Mouse (Mus musculus) testis, adult 2 months (tissue): ENCODE data around the gene Sdhaf3. TPM values are rescaled to one million over a fixed set of nuclear protein-coding genes. Genes with fewer than 3 reads are reported as not detected.

Source experiments
- H3K27ac ChIP-seq: fragments of 200-500 bp; 2 replicates; pipeline ENCODE4 v1.5.1; 2012; ENCODE audit warnings: low read depth, low read length; ENCODE audit not compliant: control insufficient read depth, insufficient read depth
- H3K27me3 ChIP-seq: fragments of 200-500 bp; 2 replicates; pipeline ENCODE4 v1.6.1; 2012; ENCODE audit warnings: mild to moderate bottlenecking, low read length, moderate library complexity; ENCODE audit not compliant: control insufficient read depth, insufficient read depth
- H3K36me3 ChIP-seq: fragments of 200-500 bp; 2 replicates; pipeline ENCODE4 v1.6.1; 2012; ENCODE audit warnings: mild to moderate bottlenecking, low read length; ENCODE audit not compliant: control insufficient read depth, insufficient read depth
- H3K4me1 ChIP-seq: fragments of 200-500 bp; 2 replicates; pipeline ENCODE4 v1.6.1; 2012; ENCODE audit warnings: low read length; ENCODE audit not compliant: control insufficient read depth, insufficient read depth
- H3K4me3 ChIP-seq: fragments of 200-500 bp; 2 replicates; pipeline ENCODE4 v1.5.1; 2012; ENCODE audit warnings: low read depth, mild to moderate bottlenecking, low read length, moderate library complexity, mixed read lengths; ENCODE audit not compliant: control insufficient read depth
- CTCF ChIP-seq: fragments of 200-500 bp; IDR thresholded peaks from 2 replicates; pipeline ENCODE4 v1.5.1; 2012; ENCODE audit warnings: low read depth, mild to moderate bottlenecking, inconsistent platforms, low read length, moderate library complexity; ENCODE audit not compliant: control insufficient read depth, insufficient read depth, insufficient replicate concordance
- POLR2A ChIP-seq: fragments of 200-500 bp; IDR thresholded peaks from 2 replicates; pipeline ENCODE4 v1.6.1; 2012; ENCODE audit warnings: low read depth, mild to moderate bottlenecking, inconsistent platforms, low read length, moderate library complexity; ENCODE audit not compliant: control insufficient read depth
- polyA plus RNA-seq: library from polyadenylated mRNA; depleted of rRNA; stranded (reverse); fragments of >200 nt; gene quantifications from 2 replicates; pipeline ENCODE4 v1.2.3, GENCODE M21; 2012; rRNA removed

The Sdhaf3 gene
- 0.94 and 0.95 TPM in 2 replicates for polyA plus RNA-seq

DNA sequence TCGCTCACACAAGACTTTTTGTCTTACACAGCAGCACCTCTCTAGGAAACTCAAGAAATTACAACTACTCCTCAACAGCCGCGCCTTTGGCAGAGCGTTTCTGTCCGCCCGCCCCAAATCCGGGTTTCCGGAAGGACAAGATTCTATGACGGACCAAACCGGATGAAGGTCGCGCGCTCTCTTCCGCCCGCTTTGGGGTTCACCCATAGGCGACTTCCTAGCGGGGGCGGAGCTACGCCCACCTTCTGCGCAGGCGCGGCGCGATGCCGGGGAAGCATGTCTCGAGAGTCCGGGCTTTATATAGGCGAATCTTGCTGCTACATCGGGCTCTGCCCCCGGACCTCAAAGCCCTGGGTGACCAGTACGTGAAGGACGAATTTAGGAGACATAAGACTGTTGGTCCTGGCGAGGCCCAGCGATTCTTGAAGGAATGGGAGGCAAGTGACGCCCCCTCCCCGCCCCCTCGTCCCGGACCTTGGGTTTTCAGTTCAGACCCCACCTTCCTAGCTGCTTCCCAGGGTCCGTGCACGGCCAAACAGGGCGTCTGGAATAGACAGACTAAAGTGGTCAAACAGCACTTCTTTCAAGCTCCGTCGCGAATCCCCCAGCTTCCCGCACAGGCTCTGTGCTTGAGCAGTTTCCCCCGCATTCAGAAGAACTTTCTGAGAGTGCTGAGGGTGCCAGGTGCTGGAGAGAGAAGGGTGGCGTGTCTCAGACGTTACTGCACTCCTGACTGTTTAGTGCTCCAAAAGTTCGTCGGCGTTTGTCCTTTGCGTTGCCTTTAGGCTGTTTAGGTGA lies at the start of gene Sdhaf3:
Sdhaf3 (plus strand) TSS at position 241 of the 798 bp plus-strand sequence.
- H3K27me3 ChIP-seq, result no peaks in the 10 kb centered on the region
- H3K4me3 ChIP-seq, result peak within 1 kb of the TSS; percentile 98
- TF ChIP-seq POLR2A (peak; percentile 76), CTCF (no peak)
- H3K27ac ChIP-seq, result peak within 1 kb of the TSS; percentile 79
- H3K4me1 ChIP-seq, result peaks cover 4% of the 10 kb centered on the region; the same call in 1 of the 2 replicates
- H3K36me3 ChIP-seq, result no peaks in the 10 kb centered on the region

DNA sequence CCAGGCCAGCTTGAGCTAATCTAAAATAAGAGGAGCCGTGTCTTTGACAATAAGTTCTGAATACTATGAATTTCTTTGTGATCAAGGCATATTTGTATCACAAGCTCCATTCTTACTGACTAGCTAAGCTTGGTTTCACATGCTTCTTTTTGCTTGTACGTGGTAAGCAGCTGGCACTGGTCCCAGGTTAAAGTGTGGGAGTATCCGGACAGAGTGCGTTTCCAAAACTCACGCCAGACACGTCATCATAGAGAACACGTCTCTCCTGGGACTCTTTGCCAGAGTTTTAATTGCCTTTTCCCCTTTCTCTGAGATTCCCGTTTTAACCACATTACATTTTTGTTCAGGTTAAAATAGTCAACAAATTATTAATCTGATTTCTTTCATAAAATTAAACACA lies 46.2 kb upstream of the Sdhaf3 start:
- H3K4me3 ChIP-seq, result no peak overlapping the region
- no peaks in the 10 kb centered on the region for H3K27me3 ChIP-seq
- TF ChIP-seq POLR2A (no peak), CTCF (no peak)
- H3K27ac ChIP-seq, result no peak overlapping the region
- H3K36me3 ChIP-seq, result no peaks in the 10 kb centered on the region
- peaks cover 2% of the 10 kb centered on the region for H3K4me1 ChIP-seq

DNA sequence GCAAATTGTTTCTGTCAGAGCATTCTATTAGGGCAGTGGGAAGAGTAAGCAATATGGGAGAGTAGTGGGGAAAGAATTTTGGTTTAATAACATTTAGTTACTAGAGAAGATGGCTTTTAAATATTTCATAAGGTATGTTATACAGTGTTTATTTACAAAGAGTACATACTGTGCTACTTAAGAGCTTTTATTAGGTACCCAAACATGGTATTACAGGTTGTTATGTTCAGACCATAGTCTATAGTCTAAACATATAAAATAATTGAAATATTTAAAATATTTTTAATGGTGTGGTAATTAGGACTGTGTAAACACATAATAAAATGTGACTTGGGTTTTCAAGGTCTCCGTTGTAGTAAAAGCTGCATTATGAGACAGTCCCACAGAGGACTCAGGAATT lies 41.5 kb upstream of the Sdhaf3 start:
- H3K27me3 ChIP-seq, result no peaks in the 10 kb centered on the region
- H3K27ac ChIP-seq, result no peak overlapping the region
- H3K4me1 ChIP-seq, result peaks cover 2% of the 10 kb centered on the region; the same call in 1 of the 2 replicates
- no peaks in the 10 kb centered on the region for H3K36me3 ChIP-seq
- no peak overlapping the region for H3K4me3 ChIP-seq
- no peak for TF ChIP-seq CTCF
- TF ChIP-seq POLR2A, result no peak

DNA sequence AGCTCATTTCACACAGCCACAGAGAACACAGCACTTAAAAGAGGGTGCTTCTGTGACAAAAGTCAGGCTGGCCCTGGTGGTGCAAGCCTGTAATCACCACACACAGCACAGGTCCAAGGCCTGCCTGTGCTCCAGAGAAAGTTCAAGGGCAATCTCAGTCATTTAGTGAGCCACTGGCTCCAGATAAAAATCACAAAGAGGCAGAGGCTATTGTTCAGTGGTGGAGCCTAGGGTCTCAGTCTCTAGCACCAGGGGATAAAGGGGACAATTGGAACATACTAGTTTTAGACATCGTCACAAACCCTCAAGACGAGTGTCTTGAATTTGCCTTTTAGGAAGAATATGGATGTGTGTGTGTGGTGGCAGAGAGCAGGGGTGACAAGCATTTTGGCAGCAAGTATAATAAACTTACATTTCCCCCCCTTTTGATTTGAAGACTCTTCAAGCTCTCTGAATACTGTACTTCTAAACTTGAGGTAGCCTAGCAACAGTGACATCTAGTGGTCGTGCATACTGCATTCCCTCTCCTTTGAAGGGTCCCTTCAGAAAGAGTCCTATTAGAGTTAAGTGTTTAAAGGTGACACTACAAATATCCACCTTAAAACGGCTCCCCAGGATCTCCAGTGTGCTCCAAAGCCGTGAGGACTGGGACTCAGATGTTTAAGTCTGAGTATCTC lies 40.8 kb upstream of the Sdhaf3 start:
- no peak overlapping the region for H3K4me3 ChIP-seq
- no peak overlapping the region for H3K27ac ChIP-seq
- no peaks in the 10 kb centered on the region for H3K27me3 ChIP-seq
- TF ChIP-seq CTCF, result no peak
- no peak for TF ChIP-seq POLR2A
- H3K36me3 ChIP-seq, result no peaks in the 10 kb centered on the region
- peaks cover 2% of the 10 kb centered on the region; the same call in 1 of the 2 replicates for H3K4me1 ChIP-seq

DNA sequence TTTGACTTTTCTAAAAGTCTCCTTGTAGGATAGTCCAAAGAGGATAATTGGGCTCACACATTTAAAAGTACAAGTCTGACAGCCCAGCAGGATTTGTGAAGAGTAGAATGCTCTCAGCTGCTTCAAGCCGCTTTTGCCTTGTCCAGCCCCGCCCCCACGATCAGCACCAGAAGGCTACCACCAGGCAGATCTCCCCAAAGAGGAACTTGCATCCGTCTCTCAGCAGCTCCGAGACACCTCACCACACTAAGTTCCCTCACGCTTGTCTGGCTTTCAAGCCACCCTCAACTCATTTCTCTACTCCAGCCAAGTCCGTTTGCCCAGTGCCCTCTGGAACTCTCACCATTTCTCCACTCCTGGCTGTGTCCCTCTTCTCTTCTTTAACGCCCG lies 40.3 kb upstream of the Sdhaf3 start:
- peaks cover 2% of the 10 kb centered on the region; the same call in 1 of the 2 replicates for H3K4me1 ChIP-seq
- no peak overlapping the region for H3K27ac ChIP-seq
- no peak overlapping the region for H3K4me3 ChIP-seq
- TF ChIP-seq POLR2A, result no peak
- TF ChIP-seq CTCF, result no peak
- H3K27me3 ChIP-seq, result no peaks in the 10 kb centered on the region
- no peaks in the 10 kb centered on the region for H3K36me3 ChIP-seq

DNA sequence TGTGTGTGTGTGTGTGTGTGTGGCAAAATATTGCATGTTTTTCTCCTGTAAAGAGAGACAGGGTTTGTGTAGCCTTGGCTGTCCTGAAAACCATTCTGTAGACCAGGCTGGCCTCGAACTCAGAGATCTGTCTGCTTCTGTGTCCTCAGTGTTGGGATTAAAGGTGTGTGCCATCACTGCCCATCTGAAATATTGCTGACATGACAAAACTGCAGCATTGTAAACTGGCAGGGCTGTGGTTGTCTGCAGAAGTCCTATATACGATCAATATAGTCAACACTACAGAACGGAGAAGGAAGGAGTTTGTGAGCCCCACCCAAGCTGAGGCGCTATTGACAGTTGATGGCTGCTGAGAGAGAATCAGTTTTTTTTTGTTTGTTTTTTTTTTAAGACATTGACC lies 38.5 kb upstream of the Sdhaf3 start:
- TF ChIP-seq CTCF, result no peak
- no peak for TF ChIP-seq POLR2A
- Histone ChIP-seq H3K27ac (no peak overlapping the region), H3K27me3 (no peaks in the 10 kb centered on the region), H3K4me1 (peaks cover 2% of the 10 kb centered on the region; the same call in 1 of the 2 replicates), H3K36me3 (no peaks in the 10 kb centered on the region), H3K4me3 (no peak overlapping the region)

DNA sequence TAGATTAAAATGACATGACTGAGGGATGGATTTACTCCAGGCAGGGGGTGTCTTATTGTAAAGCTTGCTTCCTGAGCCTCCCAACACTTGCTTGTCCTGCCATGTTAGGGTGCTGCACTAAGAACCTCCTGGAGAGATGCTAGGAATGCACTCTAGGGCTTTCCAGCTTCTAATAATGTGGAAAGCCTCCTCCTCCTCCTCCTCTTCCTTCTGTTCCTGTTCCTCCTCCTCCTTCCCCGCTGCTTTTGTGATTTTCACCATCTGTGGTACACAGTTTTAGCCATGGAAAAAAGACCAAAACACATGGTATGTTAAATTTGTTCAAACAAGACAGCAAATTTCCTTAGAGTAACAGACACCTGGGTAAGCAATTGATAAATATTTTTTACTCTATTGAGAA lies 30.5 kb upstream of the Sdhaf3 start:
- no peaks in the 10 kb centered on the region for H3K27me3 ChIP-seq
- H3K36me3 ChIP-seq, result no peaks in the 10 kb centered on the region
- no peak overlapping the region for H3K27ac ChIP-seq
- TF ChIP-seq CTCF, result no peak
- TF ChIP-seq POLR2A, result no peak
- no peak overlapping the region for H3K4me3 ChIP-seq
- H3K4me1 ChIP-seq, result no peaks in the 10 kb centered on the region
